Mouse (Mus musculus) mouse embryonic stem cell (cell line): ENCODE data around the gene Cyp1b1.

Experiments used
- in situ Hi-C, 2 experiments: fragments of 300-500 bp; cut with MboI; formaldehyde crosslinking; loops; 1 replicate in 1 of 2; 3 replicates in 1 of 2; pipeline ENCODE4 v1.14.3; 2019 to 2020; ENCODE audit warnings: low sequenced_read_pairs in 2 of 2, low pct_unique_long_range_greater_than_20kb in 1 of 2, mixed read lengths in 1 of 2; ENCODE audit not compliant: unreplicated experiment in 1 of 2

The Cyp1b1 gene

DNA sequence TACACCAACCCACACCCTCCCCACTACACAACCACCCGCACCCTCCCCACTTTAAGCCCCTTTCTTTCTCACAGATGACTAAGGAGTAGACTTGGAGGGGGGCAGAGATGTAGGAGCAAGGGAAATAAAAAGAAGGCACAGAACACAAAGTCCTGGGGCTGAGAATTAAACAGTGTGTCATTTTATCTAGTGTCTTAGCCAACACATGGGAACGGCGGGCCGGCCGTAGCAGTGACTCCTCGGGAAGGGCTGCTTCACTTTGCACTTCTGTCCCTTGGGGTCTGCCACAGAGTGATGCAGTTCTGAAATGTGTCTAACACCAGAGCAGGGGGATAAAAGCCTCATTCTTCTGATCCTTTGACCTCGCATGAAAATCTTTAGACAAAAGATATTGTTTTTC is 5.8 kb upstream of the Cyp1b1 start:
- in situ Hi-C loops = no loop called here

DNA sequence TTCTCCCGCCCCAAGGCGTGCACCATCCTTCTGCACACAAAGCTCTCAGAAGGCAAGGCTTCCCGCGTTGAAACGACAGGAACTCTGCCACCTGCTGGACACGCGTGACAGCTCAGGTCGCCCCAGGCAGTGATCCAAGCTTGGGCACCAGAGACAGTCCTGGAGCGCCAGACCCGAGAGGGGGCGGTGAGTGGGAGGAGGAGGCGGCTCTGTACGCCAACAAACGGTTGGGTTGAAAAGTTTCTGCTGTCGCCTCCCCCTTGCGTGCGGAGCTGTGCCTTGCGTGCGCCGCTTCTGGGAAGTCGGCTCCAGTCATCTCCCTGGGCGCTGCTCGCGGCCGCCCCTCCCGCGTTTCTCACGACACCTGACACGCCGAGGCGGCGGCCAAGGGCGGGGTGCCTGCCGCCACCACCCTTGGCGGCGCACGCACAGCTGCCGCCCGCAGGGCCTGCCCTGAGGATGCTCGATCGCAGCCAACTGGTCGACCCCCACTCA is 835 bp upstream of the Cyp1b1 start:
- in situ Hi-C loops = no loop called here

DNA sequence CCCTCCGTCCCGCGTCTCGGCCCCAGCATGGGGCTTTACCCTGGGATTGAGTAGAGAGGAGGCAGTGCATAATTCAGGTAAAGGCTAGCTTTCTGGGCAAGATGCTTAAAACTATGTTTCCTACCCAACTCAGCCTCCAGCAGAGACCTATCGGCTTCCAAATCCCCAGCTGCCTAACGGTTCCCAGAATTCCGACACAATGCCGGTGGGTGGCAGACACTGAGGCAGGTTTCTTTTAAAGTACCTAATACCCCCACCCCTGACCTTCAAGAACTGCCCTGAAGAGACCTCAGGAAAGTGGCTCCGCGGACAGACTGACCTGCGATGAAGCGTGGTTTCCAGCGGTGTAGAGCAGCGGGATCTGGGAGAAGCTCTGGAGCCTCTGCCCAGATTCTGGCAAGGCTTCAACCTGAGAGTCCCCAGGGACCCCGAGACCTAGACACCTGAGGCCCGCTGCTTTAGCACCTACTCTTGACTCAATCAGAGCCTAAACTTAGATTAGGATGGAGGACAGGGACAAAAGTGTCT is 429 bp downstream of the Cyp1b1 start:
- in situ Hi-C loops = no loop called here

DNA sequence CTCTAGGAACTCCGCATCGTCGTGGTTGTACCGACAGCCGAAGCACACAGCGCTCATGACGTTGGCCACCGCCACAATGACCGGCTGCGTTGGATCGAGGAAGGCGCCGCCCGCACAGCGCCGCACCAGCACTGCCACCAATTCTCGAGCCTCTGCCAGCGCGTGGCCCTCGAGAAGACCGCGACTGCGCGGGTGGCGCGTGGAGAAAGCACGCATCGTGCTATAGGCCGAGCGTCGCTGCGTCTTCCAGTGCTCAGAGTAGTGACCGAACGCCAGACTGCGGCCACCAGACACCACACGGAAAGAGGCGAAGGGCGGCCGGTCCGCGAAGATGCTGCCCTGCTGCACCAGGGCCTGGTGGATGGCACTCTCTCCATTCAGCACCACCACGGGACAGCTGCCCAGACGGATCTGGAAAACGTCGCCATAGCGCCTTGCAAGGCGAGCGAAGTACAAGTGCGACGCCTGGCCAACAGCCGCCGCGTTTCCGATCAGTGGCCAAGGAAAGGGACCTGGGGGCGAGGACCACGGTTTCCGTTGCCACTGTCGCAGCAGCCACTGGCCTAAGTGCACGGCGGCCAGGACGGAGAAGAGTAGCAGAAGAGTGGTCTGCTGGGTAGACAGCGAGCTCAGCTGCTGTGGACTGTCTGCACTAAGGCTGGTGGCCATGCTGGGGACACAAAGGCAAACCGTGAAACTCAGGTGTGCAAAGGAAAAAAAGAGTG is 1.1 kb downstream of the Cyp1b1 start:
- in situ Hi-C loops = no loop called here

DNA sequence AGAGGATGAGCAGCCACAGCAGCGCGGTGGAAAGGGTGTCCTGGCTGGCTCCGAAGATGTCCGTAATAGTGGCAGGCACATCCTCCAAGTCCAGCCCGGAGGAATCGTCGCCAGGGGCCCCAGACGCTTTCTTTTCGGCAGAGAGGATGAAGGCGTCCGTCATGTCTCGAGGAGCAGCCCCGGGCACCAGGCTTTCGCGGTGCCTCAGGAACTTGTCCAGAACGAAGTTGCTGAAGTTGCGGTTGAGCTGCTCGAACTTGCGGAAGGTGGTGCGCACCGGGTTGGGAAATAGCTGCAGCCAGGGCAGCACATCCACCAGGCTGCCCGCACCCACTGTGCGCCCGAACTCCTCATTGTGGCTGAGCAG is 1.6 kb downstream of the Cyp1b1 start:
- in situ Hi-C loops = no loop called here

DNA sequence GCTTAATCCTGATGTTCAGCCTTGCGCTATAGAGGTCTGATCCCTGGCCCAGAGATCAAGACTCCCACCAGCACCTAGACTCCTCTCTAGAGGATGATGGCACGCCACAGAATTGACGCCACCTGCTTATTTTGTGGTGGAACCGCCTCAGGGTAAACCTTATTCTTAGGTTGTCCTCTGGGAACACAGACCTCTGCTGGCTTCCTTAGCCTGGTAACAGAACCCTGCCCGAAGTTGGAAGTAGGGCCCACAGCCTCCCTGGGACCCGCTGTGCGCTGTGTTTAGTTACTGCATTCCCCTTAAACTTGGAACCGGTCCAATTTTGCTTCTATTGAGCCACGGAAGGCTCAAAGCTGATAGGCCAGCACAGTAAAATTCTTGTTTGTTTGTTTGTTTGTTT is 2.3 kb downstream of the Cyp1b1 start:
- in situ Hi-C loops = no loop called here

DNA sequence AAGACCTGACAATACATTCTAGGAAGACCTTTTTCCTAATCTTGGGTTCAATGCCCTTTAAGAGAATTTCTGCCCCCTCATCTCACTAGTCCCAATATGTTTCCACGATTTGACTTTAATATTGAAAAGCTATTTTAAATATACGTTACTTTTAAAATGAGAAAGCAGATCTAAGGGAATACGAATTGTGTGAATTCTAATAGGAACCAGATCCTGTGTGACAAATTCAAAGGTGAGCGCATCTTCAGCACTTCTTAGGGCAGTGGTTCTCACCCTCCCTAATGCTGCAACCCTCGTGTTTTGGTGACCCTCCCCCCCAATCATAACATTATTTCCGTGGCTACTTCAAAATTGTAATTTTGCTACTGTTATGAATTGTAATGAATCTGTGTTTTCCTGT is 2.9 kb downstream of the Cyp1b1 start:
- in situ Hi-C loops = no loop called here

DNA sequence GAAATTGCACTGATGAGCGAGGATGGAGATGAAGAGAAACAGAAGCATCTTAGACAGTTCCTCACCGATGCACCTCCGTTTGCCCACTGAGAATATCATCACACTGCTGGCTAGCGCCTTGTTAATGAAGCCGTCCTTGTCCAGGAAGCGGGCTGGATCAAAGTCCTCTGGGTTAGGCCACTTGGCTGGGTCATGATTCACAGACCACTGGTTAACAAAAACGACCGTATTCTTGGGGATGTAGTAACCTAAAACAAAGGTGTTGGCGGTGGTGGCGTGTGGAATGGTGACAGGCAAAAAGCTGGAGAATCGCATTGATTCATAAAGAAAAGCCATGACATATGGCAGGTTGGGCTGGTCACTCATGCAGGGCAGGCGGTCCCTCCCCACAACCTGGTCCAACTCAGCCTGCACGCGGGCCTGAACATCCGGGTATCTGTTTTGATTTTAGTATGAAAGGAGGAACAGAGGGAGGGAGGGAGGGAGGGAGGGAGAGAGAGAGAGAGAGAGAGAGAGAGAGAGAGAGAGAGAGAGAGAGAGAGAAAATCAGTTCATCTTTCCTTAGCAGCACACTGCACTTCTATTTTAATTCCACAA is 4.5 kb downstream of the Cyp1b1 start:
- in situ Hi-C loops = no loop called here

DNA sequence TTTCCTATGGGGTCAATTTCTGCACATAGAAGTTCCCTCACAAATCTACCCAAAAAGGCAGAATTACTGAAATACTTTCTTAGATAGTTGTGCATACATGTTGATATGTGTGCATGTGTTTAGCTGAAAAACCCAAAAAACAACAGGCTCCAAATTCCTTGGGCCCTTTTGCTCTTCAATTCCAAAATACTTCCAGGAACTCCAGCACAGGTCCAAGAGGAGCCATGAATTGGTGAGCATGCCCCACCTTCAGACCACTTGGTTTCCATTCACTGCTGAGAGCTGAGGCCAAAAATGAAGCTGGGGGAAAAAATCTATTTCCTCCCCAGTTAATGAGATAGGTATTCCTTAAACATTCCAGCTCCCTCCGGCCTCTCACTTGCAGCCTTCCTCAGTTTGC is 5.1 kb downstream of the Cyp1b1 start:
- in situ Hi-C loops = no loop called here

DNA sequence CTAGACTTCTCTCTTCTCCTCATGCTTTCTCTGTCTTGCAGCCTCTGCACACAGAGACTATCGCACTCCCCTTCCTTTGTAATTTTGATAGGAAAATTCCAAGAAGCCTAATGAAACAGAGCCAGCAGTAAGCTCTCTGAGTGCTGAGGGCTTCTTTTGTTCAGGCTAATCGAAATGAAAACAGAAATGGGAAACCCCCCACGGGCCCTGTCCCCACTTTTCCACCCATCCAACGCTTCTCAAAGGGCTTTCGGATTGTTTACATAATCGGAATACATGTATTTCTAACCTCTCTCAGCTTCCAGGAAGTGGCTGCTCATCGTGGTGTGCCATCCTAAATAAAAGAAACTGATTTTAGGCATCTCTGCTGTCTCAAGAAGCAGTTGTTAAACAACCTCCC is 6.7 kb downstream of the Cyp1b1 start:
- in situ Hi-C loops = no loop called here

DNA sequence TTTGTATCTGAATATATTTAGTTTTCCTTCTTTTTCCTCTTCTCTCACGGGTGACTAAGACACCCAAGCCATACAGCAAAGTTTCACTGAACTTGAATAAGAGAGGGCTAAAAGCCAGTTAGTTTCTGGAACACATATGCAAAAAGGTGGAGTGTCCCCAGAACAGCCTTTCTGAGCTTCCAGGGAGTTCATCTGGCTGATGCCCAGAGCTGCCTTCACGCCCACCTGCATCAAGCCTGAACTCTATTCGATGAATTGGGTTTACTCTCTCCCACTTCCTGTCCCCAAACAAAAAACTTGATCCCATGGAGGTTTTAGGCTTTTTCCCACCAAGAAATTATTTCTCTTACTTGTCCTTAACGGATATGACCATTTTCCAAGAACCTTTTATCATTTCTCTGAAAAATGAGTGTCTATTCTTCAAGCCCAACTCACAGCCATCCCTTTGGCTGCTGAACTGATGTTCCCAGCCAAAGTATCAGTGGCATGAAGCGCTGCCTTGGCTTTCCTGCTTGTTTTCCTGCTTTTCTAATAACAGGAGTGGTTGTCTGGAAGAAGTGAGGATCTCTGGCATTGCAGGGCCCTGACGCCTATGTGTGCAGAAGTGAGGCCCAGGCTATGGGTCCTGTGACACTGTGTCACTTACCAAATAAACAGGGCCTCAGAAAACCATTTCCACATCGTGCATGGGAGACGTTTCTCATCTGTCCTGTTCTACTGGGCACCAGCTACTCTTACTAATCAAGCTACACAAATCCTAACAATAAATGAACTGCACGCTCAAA is 9.0 kb downstream of the Cyp1b1 start:
- in situ Hi-C loops = no loop called here

DNA sequence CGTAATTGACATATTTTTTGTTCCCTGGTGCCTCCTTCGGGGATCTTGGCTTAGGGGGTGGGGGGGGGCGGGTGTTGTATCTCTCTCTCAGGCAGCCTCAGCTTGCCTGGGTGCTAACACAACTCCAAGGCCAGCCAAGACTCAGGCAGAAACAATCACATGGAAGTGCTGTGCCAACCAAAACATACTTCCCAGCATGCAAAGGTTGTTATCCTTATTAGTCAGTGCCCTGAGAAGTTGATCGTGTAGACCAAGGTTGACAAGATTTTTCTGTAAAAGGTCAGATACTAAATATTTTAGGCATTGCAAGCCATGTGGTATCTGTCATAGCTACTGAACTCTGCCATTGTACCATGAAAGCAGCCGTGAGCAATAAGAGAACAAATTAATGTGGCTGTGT is 14.0 kb downstream of the Cyp1b1 start:
- in situ Hi-C loops = no loop called here

DNA sequence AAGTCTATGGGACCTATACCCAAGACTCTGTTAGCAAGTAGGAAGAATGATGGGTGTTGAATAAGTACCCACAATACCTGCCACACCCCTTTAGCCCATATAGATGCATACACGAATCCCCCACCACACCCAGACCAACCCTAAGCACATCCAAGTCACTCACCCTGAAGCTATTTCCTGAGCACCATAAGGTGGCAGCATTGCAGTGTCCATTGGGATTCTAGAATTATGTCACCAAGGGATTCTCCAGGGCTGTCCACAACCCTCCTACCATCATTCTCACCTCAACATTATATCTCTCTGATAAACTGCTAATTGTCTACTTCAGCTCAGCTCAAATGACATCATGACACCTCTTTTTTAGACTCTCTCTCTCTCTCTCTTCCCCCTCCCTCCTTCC is 15.7 kb downstream of the Cyp1b1 start:
- in situ Hi-C loops = no loop called here

DNA sequence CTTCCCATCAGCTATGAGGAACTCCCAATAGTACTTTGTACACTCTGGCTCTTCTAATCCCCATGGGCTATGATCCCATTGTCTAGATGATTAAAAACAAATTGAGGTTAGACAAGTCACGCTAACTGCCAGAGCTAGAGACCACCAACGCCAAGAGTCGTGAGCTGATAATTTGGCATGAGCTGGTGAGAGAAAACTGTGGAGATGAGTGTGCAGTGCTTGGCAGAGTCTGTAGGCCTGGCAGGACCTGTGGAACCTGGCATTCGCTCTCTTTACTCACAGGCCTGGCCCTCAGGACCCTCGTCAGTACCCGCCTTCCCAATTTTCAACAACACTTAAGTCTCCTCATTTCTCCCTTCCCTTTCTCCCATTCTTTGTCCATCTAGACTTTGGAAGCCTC is 19.3 kb downstream of the Cyp1b1 start:
- in situ Hi-C loops = no loop called here

DNA sequence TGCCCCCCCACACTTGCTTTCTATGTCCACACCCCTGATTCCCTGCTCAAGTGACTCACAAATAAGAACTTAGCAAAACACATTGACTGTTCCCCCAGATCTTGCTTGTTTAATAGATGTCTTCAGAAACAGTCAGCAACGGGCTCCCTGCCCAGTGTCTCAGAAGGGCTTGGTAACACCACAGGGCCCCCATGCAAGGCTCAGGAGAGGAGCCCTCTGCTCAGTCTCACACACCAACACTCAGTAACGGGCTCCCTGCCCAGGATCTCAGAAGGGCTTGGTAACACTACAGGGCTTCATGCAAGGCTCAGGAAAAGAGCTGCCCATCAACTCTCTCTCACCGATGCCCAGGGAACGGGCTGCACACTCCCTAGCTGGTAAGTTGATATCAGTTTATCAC is 19.8 kb downstream of the Cyp1b1 start:
- in situ Hi-C loops = no loop called here

DNA sequence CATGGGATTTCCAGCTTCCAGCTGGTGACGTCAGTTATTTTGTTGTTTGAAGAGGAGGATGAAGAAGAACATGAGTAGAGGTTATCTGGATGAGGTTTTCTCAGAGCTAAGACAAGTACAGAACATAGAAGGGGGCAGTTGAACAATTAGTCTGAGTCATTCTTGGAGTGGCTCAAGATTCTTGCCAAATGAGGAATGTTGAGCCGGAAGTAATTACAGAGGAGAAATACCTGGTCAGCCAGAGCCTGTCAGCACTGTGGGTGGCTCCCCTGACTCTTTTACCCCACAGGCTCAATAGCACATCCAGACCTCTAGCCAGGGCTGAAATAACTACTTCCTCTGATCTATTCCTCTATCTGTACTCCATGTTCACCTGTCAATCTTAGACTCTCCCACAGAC is 44.0 kb downstream of the Cyp1b1 start:
- in situ Hi-C loops = loop anchor here in 1 of 2 experiments (25.0 kb wide), 1 partner anchor 341 kb away; no protein-coding TSS in a partner anchor

DNA sequence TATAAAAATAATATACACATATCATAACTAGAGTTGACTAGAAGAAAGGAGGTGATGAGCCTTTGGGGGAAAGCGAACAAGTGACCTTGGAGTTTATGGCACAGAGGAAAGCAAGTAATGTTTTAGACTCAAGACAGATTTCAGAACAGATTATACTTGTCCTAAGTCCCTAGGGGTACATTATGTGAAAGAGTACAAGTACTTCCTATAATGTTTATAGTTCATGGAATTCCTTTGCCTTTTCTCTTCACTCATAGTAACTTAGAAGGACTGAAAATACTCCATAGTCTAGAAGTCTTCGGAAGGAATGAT is 50.8 kb downstream of the Cyp1b1 start:
- in situ Hi-C loops = loop anchor here (10.0 to 25.0 kb wide), 2 partner anchors 171 to 348 kb away; no protein-coding TSS in a partner anchor

DNA sequence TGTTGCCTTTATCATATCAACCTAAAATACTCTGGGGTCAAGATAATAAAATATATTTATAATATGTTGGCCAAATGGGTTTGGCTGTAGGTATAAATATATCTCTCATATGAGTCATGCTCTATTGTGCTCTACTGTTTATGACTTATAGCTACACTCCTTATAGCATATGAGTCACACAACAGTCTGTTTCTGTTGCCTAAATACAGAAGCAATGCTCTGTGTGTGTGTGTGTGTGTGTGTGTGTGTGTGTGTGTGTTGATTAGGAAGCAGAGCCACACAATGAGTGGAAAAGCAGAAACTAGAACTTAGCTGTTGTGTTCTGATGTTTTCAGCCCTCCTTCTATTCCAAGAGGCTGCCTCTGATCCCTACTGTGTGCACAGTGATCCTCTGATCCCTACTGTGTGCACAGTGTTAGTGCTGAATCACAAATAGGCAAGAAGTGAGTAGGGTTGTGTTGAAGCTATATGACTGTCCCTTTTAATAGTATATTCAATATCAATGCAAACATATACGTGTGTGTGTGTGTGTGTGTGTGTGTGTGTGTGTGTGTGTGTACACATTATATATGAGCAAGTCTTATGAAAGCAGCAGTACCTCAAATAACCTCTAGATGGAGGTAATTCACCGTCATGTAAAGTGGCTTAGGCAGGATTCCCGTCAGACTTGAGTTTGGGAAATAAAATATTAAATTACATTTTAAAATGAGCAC is 51.3 kb downstream of the Cyp1b1 start:
- in situ Hi-C loops = loop anchor here (10.0 to 25.0 kb wide), 2 partner anchors 171 to 349 kb away; no protein-coding TSS in a partner anchor

DNA sequence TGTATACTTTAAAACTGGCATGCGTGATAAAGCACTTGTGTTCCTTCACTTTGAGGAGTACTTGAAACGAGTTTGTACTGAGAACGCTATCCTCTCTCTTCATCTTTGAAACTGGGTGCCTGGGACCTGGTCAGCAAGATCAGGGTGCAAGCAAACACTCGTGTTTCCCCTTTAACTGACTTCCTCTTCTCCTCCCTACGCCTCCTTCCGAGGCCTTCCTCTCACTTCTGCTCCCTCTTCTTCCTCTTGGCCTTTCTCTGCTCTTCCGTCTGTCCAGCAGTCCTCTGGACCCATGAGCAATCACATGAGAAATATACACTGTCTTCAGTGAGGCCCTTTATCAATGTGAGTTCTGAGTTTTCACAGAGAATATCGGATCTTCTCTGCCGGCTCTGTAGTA is 53.0 kb downstream of the Cyp1b1 start:
- in situ Hi-C loops = loop anchor here (10.0 to 25.0 kb wide), 2 partner anchors 173 to 350 kb away; no protein-coding TSS in a partner anchor
